Mouse (Mus musculus) neural tube, embryonic 13.5 days (tissue): Measurements from ENCODE around the gene Cfap69. TPM values are rescaled to one million over a fixed set of nuclear protein-coding genes. Genes with fewer than 3 reads are reported as not detected.
A peak's percentile ranks its signal among the peaks of the same experiment; 100 is the strongest.

Source experiments
- ATAC-seq: fragments of 200-750 bp; cut with Nextera tagmentation; 2 replicates; pipeline ENCODE4 v1.8.0; 2017; ENCODE audit warnings: low read depth, mild to moderate bottlenecking, moderate TSS enrichment, moderate library complexity
- H3K27ac ChIP-seq: fragments of 300-500 bp; sonication (generic); replicated peaks from 2 replicates; pipeline ENCODE4 v1.5.1; 2015; ENCODE audit warnings: moderate library complexity, mild to moderate bottlenecking, inconsistent platforms
- H3K27me3 ChIP-seq: fragments of 300-500 bp; sonication (generic); 2 replicates; pipeline ENCODE4 v1.6.1; 2015; ENCODE audit warnings: mild to moderate bottlenecking, inconsistent platforms
- H3K36me3 ChIP-seq: fragments of 300-500 bp; sonication (generic); 2 replicates; pipeline ENCODE4 v1.6.1; 2015; ENCODE audit warnings: mild to moderate bottlenecking, inconsistent platforms
- H3K4me1 ChIP-seq: fragments of 300-500 bp; sonication (generic); replicated peaks from 2 replicates; pipeline ENCODE4 v1.6.1; 2015; ENCODE audit warnings: inconsistent platforms
- H3K4me2 ChIP-seq: fragments of 300-500 bp; sonication (generic); 2 replicates; pipeline ENCODE4 v1.6.1; 2015; ENCODE audit warnings: inconsistent platforms, mild to moderate bottlenecking, moderate library complexity
- H3K4me3 ChIP-seq: fragments of 300-500 bp; sonication (generic); 2 replicates; pipeline ENCODE4 v1.5.1; 2015; ENCODE audit warnings: mild to moderate bottlenecking, inconsistent platforms
- H3K9ac ChIP-seq: fragments of 300-500 bp; sonication (generic); 2 replicates; pipeline ENCODE4 v1.6.1; 2015; ENCODE audit warnings: moderate library complexity, mild to moderate bottlenecking, inconsistent platforms
- H3K9me3 ChIP-seq: fragments of 300-500 bp; sonication (generic); 2 replicates; pipeline ENCODE4 v1.6.1; 2016; ENCODE audit warnings: inconsistent platforms
- WGBS: fragments of 180-500 bp; shearing (Covaris S2); methylation state at CpG from one replicate; pipeline ENCODE4 v1.1.7; 2015; 5-methylcytosine and 5-hydroxymethylcytosine counted together
- polyA plus RNA-seq: library from polyadenylated mRNA; unstranded; fragments of >200 nt; fragmentation: Nextera tagmentation; extraction: Ambion mirVana; gene quantifications from 2 replicates; pipeline ENCODE4 v1.2.1, GENCODE M21; 2015

Cfap69 gene
- 3.7 and 5.2 TPM in 2 replicates for polyA plus RNA-seq

GRCm38 (mm10) chr5:5663655-5664370 is at the start of gene Cfap69:
Cfap69 (minus strand) TSS chr5:5664239.
- Histone ChIP-seq H3K4me2 (peak within 1 kb of the TSS; percentile 87), H3K36me3 (no peaks in the 10 kb centered on the region), H3K4me1 (peaks cover 24% of the 10 kb centered on the region), H3K27me3 (0 out of 2 replicates have a peak, but pooled peaks cover 7% of the 10 kb centered on the region), H3K9ac (peak within 1 kb of the TSS; percentile 85), H3K4me3 (peak within 1 kb of the TSS; percentile 71), H3K9me3 (no peaks in the 10 kb centered on the region), H3K27ac (peak within 1 kb of the TSS; percentile 77)
- under 1% methylated on average over 48 of the region's 48 CpGs for WGBS
- ATAC-seq: peak; percentile 99

- no peak for ATAC-seq
- 85% methylated on average over 4 of the region's 4 CpGs for WGBS
- Histone ChIP-seq H3K27me3 (no peaks in the 10 kb centered on the region), H3K4me3 (no peak overlapping the region), H3K9me3 (no peaks in the 10 kb centered on the region), H3K4me2 (no peak overlapping the region), H3K27ac (no peak overlapping the region), H3K4me1 (peaks cover 7% of the 10 kb centered on the region; the same call in 1 of the 2 replicates), H3K36me3 (no peaks in the 10 kb centered on the region), H3K9ac (no peak overlapping the region)
Observed at GRCm38 (mm10) chr5:5711032-5711431, 47.0 kb upstream of the Cfap69 start.

GRCm38 (mm10) chr5:5707341-5708278 is 43.6 kb upstream of the Cfap69 start:
- no peaks in the 10 kb centered on the region for H3K36me3 ChIP-seq
- H3K9me3 ChIP-seq: no peaks in the 10 kb centered on the region
- H3K27ac ChIP-seq: no peak overlapping the region
- no peaks in the 10 kb centered on the region for H3K27me3 ChIP-seq
- H3K4me3 ChIP-seq: no peak overlapping the region
- 38% methylated on average over 13 of the region's 13 CpGs for WGBS
- H3K4me2 ChIP-seq: no peak overlapping the region
- H3K9ac ChIP-seq: no peak overlapping the region
- peaks cover 7% of the 10 kb centered on the region; the same call in 1 of the 2 replicates for H3K4me1 ChIP-seq
- peak; percentile 75; the same call in 1 of the 2 replicates for ATAC-seq

- H3K36me3 ChIP-seq: no peaks in the 10 kb centered on the region
- no peak overlapping the region for H3K9ac ChIP-seq
- peaks cover 7% of the 10 kb centered on the region; the same call in 1 of the 2 replicates for H3K4me1 ChIP-seq
- no peak overlapping the region for H3K27ac ChIP-seq
- no peak overlapping the region for H3K4me2 ChIP-seq
- no peaks in the 10 kb centered on the region for H3K9me3 ChIP-seq
- H3K4me3 ChIP-seq: no peak overlapping the region
- WGBS: 14% methylated on average over 2 of the region's 2 CpGs
- H3K27me3 ChIP-seq: no peaks in the 10 kb centered on the region
- no peak for ATAC-seq
Observed at GRCm38 (mm10) chr5:5705019-5705418, 41.0 kb upstream of the Cfap69 start.

GRCm38 (mm10) chr5:5700386-5700785 is 36.3 kb upstream of the Cfap69 start:
- 84% methylated on average over 2 of the region's 2 CpGs for WGBS
- Histone ChIP-seq H3K9me3 (no peaks in the 10 kb centered on the region), H3K27ac (no peak overlapping the region), H3K9ac (no peak overlapping the region), H3K36me3 (no peaks in the 10 kb centered on the region), H3K4me1 (no peaks in the 10 kb centered on the region), H3K4me3 (no peak overlapping the region), H3K4me2 (no peak overlapping the region), H3K27me3 (no peaks in the 10 kb centered on the region)
- ATAC-seq: no peak

- ATAC-seq: no peak
- H3K27ac ChIP-seq: no peak overlapping the region
- no peak overlapping the region for H3K4me3 ChIP-seq
- H3K36me3 ChIP-seq: no peaks in the 10 kb centered on the region
- H3K27me3 ChIP-seq: no peaks in the 10 kb centered on the region
- H3K4me1 ChIP-seq: peaks cover 3% of the 10 kb centered on the region; the same call in 1 of the 2 replicates
- 78% methylated on average over 3 of the region's 3 CpGs for WGBS
- no peak overlapping the region for H3K4me2 ChIP-seq
- H3K9ac ChIP-seq: no peak overlapping the region
- no peaks in the 10 kb centered on the region for H3K9me3 ChIP-seq
Observed at GRCm38 (mm10) chr5:5698830-5699229, 34.8 kb upstream of the Cfap69 start.

- peaks cover 16% of the 10 kb centered on the region for H3K4me1 ChIP-seq
- H3K9ac ChIP-seq: no peak overlapping the region
- WGBS: 83% methylated on average over 5 of the region's 5 CpGs
- H3K27ac ChIP-seq: no peak overlapping the region
- H3K36me3 ChIP-seq: no peaks in the 10 kb centered on the region
- H3K27me3 ChIP-seq: peaks cover 8% of the 10 kb centered on the region; the same call in 1 of the 2 replicates
- no peak overlapping the region for H3K4me3 ChIP-seq
- no peak overlapping the region for H3K4me2 ChIP-seq
- ATAC-seq: no peak
- H3K9me3 ChIP-seq: no peaks in the 10 kb centered on the region
Observed at GRCm38 (mm10) chr5:5695401-5695942, 31.4 kb upstream of the Cfap69 start.

GRCm38 (mm10) chr5:5693956-5694653 is 30.1 kb upstream of the Cfap69 start, which contains the start of gene Steap2:
Steap2 (minus strand) TSS chr5:5694578.
- WGBS: under 1% methylated on average over 63 of the region's 66 CpGs
- Histone ChIP-seq H3K36me3 (no peaks in the 10 kb centered on the region), H3K4me3 (peak within 1 kb of the TSS; percentile 78), H3K9ac (peak within 1 kb of the TSS; percentile 90), H3K9me3 (no peaks in the 10 kb centered on the region), H3K4me1 (peaks cover 16% of the 10 kb centered on the region), H3K27me3 (peaks cover 8% of the 10 kb centered on the region; the same call in 1 of the 2 replicates), H3K27ac (0 out of 2 replicates have a peak within 1 kb of the TSS, but pooled peaks have one; percentile 38), H3K4me2 (peak within 1 kb of the TSS; percentile 93)
- ATAC-seq: peak; percentile 93

- no peaks in the 10 kb centered on the region for H3K9me3 ChIP-seq
- peak overlapping the region; percentile 90 for H3K9ac ChIP-seq
- peak overlapping the region; percentile 78 for H3K4me3 ChIP-seq
- peak; percentile 76 for ATAC-seq
- peak overlapping the region; percentile 93 for H3K4me2 ChIP-seq
- under 1% methylated on average over 29 of the region's 29 CpGs for WGBS
- peaks cover 16% of the 10 kb centered on the region for H3K4me1 ChIP-seq
- H3K36me3 ChIP-seq: no peaks in the 10 kb centered on the region
- H3K27ac ChIP-seq: 0 out of 2 replicates have a peak overlapping the region, but pooled peaks have one; percentile 38
- peaks cover 8% of the 10 kb centered on the region; the same call in 1 of the 2 replicates for H3K27me3 ChIP-seq
Observed at GRCm38 (mm10) chr5:5693541-5693955, 29.5 kb upstream of the Cfap69 start.

GRCm38 (mm10) chr5:5692167-5692738 is 28.2 kb upstream of the Cfap69 start:
- Histone ChIP-seq H3K4me1 (peaks cover 16% of the 10 kb centered on the region), H3K9me3 (no peaks in the 10 kb centered on the region), H3K9ac (no peak overlapping the region), H3K27ac (no peak overlapping the region), H3K36me3 (no peaks in the 10 kb centered on the region), H3K4me3 (no peak overlapping the region), H3K27me3 (peaks cover 8% of the 10 kb centered on the region; the same call in 1 of the 2 replicates), H3K4me2 (no peak overlapping the region; the same call in 1 of the 2 replicates)
- no peak for ATAC-seq
- WGBS: 67% methylated on average over 4 of the region's 4 CpGs
